Mouse (Mus musculus): ENCODE measurements around the gene Ntrk1. TPM values are rescaled to one million over a fixed set of nuclear protein-coding genes. Genes with fewer than 3 reads are reported as not detected.
"Not testable (repeated sequence)": the region's sequence is repeated elsewhere in the genome, so short reads cannot be mapped to it uniquely, and the experiment has no call there.

Ntrk1 gene
- not detected in 2 replicates for polyA plus RNA-seq (2012; ENCODE audit: insufficient read depth, insufficient read length, low replicate concordance, missing spikeins)

DNA sequence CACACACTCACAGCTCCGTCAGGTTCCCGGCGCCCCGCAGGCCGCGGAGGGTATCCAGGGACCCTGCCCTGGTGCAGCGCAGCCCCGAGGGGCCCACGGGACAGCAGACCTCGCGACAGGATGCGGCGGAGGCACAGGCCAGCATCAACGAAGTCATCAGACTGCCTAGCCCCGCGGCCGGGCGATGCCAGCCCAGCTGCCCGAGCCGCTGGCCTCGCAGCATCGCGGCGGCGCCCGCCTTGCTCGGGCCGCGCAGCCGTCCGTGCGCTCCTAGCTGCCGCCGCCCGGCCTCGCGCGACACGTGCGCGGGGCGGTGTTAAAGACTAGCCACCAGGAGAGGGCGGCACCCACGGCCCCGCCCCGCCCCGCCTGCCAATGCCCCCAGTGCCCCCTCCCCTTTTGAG, at the start of gene Ntrk1:
TSS of gene Ntrk1 (minus strand) at position 241 of the 404 bp plus-strand sequence.
- H3K4me3 ChIP-seq (ENCODE audit: insufficient read depth, low read depth, low read length): no peak within 1 kb of the TSS
- 3% methylated on average over 47 of the region's 47 CpGs for WGBS
- no peak within 1 kb of the TSS for H3K27ac ChIP-seq (ENCODE audit: insufficient read depth, low read depth, low read length)
- H3K4me1 ChIP-seq (ENCODE audit: control insufficient read depth, insufficient read depth, low read length): peaks cover 9% of the 10 kb centered on the region
- no peak for TF ChIP-seq POLR2A (IDR thresholded peaks at IDR 0.05; ENCODE audit: insufficient read depth, low read depth, low read length)
- TF ChIP-seq CTCF (IDR thresholded peaks at IDR 0.05; ENCODE audit: insufficient read depth, low read depth, low read length): no peak

DNA sequence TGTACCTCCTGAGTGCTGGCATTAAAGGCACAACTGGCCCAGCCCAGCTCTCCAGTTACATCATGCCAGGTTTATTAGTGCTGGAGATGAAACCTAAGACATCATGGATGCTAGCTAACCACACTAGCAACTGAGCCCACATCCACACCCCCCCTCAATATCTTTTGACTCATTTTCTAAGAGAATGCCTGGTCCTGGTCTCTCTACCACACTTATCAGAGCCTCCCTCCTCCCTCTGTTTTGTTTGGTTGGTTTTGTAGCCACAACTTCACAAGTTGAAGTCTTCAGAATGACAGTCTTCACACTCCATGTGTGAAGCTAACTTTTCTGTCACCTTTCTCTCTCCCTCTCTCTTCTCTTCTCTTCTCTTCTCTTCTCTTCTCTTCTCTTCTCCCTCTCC, 45.9 kb upstream of the Ntrk1 start:
- no peaks in the 10 kb centered on the region for H3K4me1 ChIP-seq (ENCODE audit: control insufficient read depth, insufficient read depth, low read length)
- TF ChIP-seq POLR2A (IDR thresholded peaks at IDR 0.05; ENCODE audit: insufficient read depth, low read depth, low read length): no peak
- no peak for TF ChIP-seq CTCF (IDR thresholded peaks at IDR 0.05; ENCODE audit: insufficient read depth, low read depth, low read length)
- H3K4me3 ChIP-seq (ENCODE audit: insufficient read depth, low read depth, low read length): no peak overlapping the region
- H3K27ac ChIP-seq (ENCODE audit: insufficient read depth, low read depth, low read length): no peak overlapping the region

DNA sequence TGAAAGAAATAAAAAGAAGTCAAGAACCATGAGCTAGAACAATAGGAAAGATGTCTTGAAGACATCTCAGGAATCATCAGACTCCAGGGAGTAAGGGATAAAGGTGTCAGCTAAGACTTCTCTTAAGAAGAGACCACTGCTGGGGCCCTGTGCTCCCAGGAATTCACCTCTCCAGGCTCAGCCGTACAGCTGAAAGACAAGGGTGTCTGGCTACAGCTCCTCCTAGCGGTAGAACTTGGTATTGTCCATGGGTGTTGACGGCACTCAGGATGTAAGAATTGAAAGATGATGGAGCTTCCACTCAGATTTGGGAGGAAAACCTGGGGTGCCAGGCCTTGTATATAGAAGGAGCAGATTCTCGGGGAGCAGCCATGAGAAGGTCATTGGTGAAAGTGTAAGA, 43.7 kb upstream of the Ntrk1 start:
- Histone ChIP-seq H3K27ac (ENCODE audit: insufficient read depth, low read depth, low read length) (no peak overlapping the region), H3K4me3 (ENCODE audit: insufficient read depth, low read depth, low read length) (no peak overlapping the region), H3K4me1 (ENCODE audit: control insufficient read depth, insufficient read depth, low read length) (no peaks in the 10 kb centered on the region)
- TF ChIP-seq CTCF (IDR thresholded peaks at IDR 0.05; ENCODE audit: insufficient read depth, low read depth, low read length) (peak; percentile 44; the same call in 1 of the 2 replicates), POLR2A (IDR thresholded peaks at IDR 0.05; ENCODE audit: insufficient read depth, low read depth, low read length) (no peak)
- WGBS: 8% methylated on average over 4 of the region's 4 CpGs

DNA sequence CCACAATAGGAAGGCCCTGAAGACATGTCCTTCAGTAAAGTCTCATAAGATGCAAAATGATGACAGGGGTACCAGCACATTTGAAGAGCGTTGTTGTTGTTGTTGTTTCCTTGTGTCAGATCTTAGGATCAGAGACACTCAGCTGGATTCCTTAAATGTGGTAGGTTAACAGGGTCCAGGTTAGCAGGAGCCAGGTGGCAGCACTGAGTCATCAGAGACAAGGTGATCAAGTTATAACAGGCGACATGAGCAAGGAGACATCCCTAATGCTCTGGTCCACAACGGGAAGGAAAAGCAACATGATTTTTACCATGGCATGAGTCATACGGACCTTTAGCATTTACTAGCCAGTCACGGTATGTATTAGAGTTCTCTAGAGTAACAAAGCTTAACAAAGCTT, 38.5 kb upstream of the Ntrk1 start:
- 77% methylated on average over 5 of the region's 5 CpGs for WGBS
- no peak for TF ChIP-seq CTCF (IDR thresholded peaks at IDR 0.05; ENCODE audit: insufficient read depth, low read depth, low read length)
- no peak for TF ChIP-seq POLR2A (IDR thresholded peaks at IDR 0.05; ENCODE audit: insufficient read depth, low read depth, low read length)
- no peak overlapping the region for H3K27ac ChIP-seq (ENCODE audit: insufficient read depth, low read depth, low read length)
- no peaks in the 10 kb centered on the region for H3K4me1 ChIP-seq (ENCODE audit: control insufficient read depth, insufficient read depth, low read length)
- H3K4me3 ChIP-seq (ENCODE audit: insufficient read depth, low read depth, low read length): no peak overlapping the region

DNA sequence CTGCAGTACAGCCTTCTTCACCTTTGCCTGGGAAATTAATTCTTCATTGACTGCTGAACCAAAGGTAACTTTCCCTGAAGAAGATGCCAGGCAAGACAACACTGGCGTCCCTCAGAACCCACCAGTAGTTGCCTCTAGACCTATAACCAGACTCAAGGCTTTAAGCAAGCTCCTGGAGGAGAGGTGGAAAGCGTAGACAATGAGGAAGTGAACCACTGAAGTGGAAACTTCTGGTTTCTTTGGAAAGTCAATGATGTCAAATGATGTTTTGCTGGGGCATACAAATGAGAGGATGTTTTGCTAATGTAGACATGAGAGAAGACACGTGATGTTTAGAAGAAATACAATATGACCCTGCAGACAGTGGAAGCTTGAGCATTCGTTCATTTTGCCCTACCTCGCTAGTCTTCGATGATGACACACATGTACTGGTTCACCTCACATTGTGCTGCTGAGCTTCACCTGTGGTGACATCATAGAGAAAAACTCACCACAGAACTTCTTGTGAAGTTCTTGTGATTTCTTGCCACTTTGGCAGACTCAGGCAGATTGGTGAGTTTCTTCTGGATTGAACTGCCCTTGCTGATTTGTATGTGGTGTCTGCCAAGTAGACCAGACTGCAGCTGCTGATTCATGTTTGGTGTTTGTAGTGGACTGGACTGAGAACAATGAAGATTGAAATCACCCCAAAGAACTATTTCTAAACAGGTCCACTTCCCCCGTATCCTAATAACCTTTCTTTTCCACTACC, 37.3 kb upstream of the Ntrk1 start:
- 84% methylated on average over 7 of the region's 7 CpGs for WGBS
- Histone ChIP-seq H3K4me1 (ENCODE audit: control insufficient read depth, insufficient read depth, low read length) (no peaks in the 10 kb centered on the region), H3K4me3 (ENCODE audit: insufficient read depth, low read depth, low read length) (no peak overlapping the region), H3K27ac (ENCODE audit: insufficient read depth, low read depth, low read length) (no peak overlapping the region)
- TF ChIP-seq CTCF (IDR thresholded peaks at IDR 0.05; ENCODE audit: insufficient read depth, low read depth, low read length) (no peak), POLR2A (IDR thresholded peaks at IDR 0.05; ENCODE audit: insufficient read depth, low read depth, low read length) (no peak)

DNA sequence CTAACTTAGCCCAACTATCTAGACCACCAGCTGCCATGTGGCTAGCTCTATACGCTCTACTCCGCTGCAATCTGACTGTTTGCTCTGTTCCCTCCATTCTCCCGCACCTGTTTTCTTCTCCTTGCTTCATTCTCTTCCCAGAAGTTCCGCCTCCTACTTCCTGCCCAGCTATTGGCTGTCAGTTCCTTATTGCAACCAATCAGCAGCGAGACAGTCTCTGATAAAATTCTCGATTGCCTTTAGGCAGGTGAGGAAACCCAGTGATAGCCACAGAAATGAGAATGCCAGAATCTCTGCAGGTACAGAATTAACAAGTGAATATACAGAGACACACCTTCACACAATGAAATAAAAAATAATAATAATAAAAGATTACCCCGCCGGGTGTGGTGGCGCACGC, 34.1 kb upstream of the Ntrk1 start:
- H3K4me3 ChIP-seq (ENCODE audit: insufficient read depth, low read depth, low read length): no peak overlapping the region
- H3K27ac ChIP-seq (ENCODE audit: insufficient read depth, low read depth, low read length): no peak overlapping the region
- no peaks in the 10 kb centered on the region for H3K4me1 ChIP-seq (ENCODE audit: control insufficient read depth, insufficient read depth, low read length)
- 62% methylated on average over 10 of the region's 10 CpGs for whole genome bisulfite sequencing
- TF ChIP-seq POLR2A (IDR thresholded peaks at IDR 0.05; ENCODE audit: insufficient read depth, low read depth, low read length) (no peak), CTCF (IDR thresholded peaks at IDR 0.05; ENCODE audit: insufficient read depth, low read depth, low read length) (no peak)

DNA sequence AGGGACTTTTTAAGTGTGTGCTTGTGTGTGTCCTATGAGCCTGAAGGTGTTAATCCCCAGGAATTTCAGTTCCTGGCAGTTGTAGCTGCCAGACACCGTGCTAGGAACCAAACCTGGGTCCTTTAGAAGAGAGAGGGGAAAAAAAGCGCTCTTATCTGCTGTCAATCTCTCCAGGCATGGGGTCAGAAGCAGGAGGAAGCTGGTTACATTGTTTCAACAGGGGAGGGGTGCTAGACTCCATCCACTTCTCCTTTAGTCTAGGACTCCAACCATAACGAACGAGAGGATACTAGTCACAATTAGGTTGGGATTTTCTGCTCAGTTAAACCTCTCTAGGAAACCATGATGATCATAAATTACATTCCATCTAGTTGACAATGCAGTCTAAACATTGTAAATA, 33.5 kb upstream of the Ntrk1 start:
- 51% methylated on average over 4 of the region's 4 CpGs for WGBS
- H3K27ac ChIP-seq (ENCODE audit: insufficient read depth, low read depth, low read length): no peak overlapping the region
- TF ChIP-seq POLR2A (IDR thresholded peaks at IDR 0.05; ENCODE audit: insufficient read depth, low read depth, low read length) (no peak), CTCF (IDR thresholded peaks at IDR 0.05; ENCODE audit: insufficient read depth, low read depth, low read length) (no peak)
- no peaks in the 10 kb centered on the region for H3K4me1 ChIP-seq (ENCODE audit: control insufficient read depth, insufficient read depth, low read length)
- no peak overlapping the region for H3K4me3 ChIP-seq (ENCODE audit: insufficient read depth, low read depth, low read length)

DNA sequence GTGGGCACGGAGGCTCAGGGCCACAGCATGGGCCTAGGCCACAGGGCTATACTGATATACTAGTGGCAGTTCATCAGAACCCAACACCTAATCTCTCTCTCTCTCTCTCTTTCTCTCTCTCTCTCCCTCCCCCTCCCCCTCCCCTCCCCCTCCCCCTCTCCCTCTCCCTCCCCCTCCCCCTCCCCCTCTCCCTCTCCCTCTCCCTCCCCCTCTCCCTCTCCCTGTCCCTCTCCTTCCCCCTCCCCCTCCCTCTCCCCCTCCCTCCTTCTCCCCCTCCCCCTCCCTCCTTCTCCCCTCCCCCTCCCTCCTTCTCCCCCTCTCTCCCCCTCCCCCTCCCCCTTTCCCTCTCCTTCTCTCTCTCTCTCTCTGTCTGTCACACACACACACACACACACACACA, 29.2 kb upstream of the Ntrk1 start, which contains the start of gene Pear1:
TSS of gene Pear1 (minus strand) at position 101 of the 400 bp plus-strand sequence.
- not testable (repeated sequence) for H3K27ac ChIP-seq (ENCODE audit: insufficient read depth, low read depth, low read length); H3K4me3 ChIP-seq (ENCODE audit: insufficient read depth, low read depth, low read length); H3K4me1 ChIP-seq (ENCODE audit: control insufficient read depth, insufficient read depth, low read length)
- 81% methylated on average over 1 of the region's 1 CpGs for WGBS

DNA sequence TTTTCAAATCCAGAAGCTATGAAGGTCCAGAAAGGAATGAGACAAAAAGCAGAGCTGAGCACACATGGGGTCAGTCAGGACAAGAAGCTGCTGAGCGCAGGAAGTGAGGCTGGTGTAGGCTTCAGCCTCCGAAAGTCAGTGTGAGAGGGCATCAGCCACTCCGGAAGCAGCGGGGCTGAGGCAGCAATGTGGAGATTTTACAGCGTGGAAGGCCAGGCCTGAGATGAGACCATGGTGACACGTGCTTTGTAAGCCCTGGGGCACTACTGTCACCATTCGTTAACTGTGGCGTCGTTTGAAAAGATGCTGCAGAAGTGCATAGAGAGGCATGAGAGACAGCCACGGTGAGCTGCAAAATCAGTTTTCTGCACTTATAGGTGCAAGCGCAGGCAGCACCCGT, 23.3 kb upstream of the Ntrk1 start:
- Histone ChIP-seq H3K4me1 (ENCODE audit: control insufficient read depth, insufficient read depth, low read length) (no peaks in the 10 kb centered on the region), H3K27ac (ENCODE audit: insufficient read depth, low read depth, low read length) (no peak overlapping the region), H3K4me3 (ENCODE audit: insufficient read depth, low read depth, low read length) (no peak overlapping the region)
- TF ChIP-seq CTCF (IDR thresholded peaks at IDR 0.05; ENCODE audit: insufficient read depth, low read depth, low read length) (no peak), POLR2A (IDR thresholded peaks at IDR 0.05; ENCODE audit: insufficient read depth, low read depth, low read length) (no peak)
- 86% methylated on average over 12 of the region's 12 CpGs for WGBS

Measured in olfactory bulb, adult 2 months (tissue).